Mouse (Mus musculus) ovary, postnatal 14 days (tissue): ENCODE results near the gene Rrnad1.
A peak's percentile ranks its signal among the peaks of the same experiment; 100 is the strongest.

ENCODE experiments used
- DNase-seq: peaks from one replicate; pipeline ENCODE4 v3.0.0; 2022; ENCODE audit warnings: low spot score

Rrnad1 gene

DNA sequence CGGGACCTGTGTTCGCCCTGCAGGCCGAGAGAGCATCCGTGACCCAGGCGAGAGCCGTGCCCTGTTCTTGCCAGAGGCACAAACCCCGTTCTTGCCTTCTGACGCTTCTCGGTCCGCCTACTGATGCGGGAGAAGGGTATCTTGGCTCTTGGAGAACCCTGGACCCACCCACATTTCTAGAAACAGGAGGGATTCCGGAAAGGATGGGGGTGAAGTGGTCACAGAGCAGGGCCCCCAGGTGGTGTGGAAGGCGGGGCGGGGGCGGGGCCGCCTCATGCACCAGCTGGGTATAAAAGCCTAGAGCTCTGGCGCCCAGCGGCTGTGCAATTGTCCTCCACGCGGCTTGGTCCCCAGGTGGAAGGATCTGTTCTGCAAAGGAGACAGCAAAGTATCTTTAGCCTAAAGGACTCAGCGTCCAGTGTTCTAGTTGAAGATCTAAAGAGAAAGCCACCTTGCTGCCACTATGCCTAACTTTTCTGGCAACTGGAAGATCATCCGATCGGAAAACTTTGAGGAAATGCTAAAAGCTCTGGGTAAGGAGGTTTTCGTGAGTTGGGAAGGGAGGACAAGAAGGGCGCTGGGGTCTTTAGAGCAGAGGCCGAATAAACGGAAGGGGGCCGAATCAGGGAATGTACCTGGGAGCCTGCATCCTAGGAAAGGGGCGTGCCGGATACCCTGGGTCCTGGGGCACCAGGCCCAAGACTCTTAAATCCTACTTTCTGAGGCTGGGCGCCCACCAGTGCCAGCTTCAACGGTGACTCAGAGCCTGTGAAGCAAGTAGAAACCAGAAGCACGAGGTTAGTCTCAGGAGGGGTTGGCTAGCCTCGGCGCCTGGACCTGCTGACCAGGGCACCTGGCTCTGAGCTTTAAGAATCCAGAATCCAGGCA, 18.1 kb upstream of the Rrnad1 start, which contains the start of gene Crabp2:
TSS of gene Crabp2 (plus strand) at position 289 of the 888 bp plus-strand sequence.
- DNase-seq, result no peak

DNA sequence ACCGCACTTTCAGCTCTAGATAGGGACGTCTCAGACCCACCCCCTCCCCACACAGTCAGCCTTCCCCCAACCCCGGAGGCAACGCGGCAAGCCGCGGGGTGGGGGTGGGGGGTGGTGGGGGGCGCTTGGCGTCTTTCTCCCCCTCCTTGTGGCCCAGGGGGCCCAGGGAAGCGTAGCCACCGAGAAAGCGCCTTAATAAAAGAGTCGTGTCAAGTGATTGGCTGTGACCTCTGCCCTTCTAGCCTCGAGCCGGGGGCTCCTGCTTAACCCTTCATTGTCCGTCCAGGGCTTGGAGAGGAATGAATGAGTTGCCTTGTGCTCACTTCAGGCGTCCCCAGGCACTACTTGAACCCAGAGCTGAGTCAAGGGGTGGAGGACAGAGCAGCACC, 17.3 kb upstream of the Rrnad1 start:
- no peak for DNase-seq

DNA sequence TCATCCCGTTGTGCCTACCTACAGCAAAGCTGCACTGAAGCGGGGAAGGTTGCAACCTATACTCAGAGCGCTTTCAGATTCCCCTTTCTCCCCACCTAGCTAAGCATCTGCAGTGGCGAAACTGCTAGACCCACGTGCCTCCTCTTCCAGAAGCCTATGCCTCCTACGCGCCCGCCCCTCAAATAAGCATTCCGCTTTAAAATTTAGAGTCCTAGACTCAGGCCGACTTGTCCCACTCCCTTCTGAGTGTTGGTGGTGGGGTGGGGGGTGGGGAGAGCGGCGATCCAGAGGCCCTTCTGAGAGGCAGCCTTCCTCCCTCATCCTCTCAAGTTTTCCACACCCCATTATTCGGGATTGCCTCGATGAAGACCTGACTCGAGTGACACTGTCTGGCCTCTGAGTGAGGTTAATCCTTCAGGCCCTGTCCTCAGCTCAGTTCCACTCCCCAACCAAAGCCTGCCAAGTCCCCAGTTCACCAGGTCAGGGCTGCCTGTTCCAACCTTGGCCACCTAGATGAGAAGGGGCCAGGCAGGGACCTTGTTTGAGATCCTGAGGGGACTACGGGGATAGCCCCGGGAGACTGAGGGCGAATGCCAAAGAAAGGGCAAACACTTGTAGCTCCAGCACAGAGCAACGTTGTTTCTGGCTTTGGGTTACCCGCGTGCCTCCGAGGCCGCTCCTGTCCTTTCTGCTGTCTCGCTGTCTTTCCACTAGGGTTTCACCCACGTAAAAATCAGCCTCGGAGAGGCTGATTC, 16.7 kb upstream of the Rrnad1 start:
- no peak for DNase-seq

DNA sequence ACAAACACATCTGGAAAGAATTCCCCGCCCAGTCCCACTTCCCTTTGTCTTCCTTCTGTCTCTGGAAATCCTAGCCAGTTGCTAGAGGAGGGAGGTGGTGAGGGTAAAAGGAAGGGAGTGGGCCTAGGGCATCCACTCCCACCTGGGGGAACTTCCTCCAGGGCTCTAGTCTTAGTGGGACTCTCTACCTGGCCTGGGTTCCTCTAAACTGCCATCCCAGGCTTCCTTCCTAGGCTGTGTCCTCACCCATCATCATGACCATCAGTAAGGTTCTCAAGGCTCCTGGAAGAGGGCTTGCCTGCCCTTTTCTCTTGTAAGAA, 16.0 kb upstream of the Rrnad1 start:
- DNase-seq, result no peak

DNA sequence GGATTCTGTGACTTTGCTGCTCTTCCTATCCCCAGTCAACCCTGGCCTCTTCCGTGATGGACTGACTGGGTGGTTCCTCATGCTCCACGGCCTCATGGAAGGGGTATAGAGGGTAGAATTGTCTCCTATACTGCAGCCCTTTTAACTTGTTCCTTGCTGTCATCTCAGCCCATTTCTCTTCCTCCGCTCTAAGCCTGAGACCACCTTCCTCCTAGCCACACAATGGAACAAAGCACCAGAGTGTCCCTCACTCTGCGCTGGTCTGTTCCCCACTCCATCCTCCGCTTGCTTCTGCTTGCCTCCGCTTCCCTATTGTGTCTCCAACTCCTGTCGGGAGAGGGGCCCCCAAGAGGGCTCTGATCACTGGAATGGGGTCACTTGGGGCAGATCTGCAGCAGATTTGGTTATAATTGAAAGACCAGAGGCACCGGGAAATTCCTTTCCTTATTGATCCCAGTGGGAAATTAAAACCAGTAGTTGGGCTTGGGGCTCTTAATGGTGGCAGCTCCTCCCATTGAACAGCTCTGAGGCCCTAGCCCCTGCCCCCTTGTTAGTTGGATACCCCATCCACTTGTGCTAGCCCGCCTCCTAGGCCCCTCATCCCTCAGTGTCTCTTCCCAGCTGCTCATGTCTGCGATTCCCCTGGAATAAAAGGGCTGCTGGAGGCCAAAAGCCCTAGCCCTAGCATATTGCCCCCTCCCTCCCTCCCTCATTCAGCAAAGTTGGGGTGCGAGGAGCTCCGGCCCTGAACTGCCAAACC, 15.4 kb upstream of the Rrnad1 start:
- no peak for DNase-seq

DNA sequence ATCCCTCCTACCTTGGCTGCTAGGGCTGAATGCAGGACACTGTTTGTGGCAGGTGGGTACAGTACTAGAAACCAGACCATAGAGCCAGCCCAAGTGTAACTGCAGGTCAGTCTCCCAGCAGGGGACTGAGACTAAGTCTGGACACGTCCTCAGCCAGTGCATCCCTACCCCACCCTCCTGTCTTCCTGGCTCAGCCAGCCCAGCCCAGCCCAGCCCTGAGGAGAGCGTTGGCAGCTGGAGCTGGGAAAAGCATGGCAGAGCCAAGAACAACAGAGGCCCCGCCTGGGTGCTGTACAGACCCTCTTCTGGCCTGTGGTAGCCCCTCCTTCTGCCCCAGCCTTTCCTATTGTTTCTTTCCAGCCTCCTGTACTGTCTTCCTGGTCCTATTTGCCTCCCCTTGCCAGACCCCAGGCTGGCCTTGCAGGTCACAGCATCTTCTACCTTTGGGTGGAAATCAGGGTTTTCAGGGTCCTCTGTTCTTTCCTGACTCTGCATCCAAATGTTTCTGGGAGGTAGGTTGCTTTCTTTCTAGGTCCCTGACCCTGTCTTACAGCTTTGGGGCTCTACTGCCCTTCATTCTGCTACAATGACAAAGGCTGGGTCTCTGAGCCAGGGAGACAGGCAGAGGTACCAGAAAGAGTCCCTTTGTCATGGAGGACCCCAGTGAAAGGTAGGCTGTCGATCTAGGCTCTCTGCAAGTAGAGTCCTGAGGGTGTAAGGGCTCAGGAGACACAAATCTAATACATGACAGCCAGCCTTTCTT, 14.5 kb upstream of the Rrnad1 start:
- no peak for DNase-seq

DNA sequence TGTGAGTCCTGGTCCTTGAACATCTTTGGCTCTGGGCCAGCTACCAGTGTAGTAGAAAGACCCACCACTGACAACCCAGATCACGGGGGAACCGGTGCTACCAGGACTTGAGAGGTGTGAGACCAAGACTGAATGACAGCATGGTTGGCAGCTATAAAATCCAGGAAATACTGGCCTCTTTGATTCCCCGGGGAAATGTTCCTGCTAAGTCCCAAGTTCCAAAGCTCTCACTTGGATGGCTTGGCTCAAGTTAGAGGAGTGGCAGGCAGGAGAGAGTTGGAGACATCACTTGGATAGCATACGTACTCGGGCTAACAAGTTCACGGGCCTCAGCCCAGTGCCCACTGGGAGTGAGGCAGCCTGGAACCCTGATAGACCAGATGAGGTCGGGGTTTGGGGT, 13.1 kb upstream of the Rrnad1 start:
- no peak for DNase-seq

DNA sequence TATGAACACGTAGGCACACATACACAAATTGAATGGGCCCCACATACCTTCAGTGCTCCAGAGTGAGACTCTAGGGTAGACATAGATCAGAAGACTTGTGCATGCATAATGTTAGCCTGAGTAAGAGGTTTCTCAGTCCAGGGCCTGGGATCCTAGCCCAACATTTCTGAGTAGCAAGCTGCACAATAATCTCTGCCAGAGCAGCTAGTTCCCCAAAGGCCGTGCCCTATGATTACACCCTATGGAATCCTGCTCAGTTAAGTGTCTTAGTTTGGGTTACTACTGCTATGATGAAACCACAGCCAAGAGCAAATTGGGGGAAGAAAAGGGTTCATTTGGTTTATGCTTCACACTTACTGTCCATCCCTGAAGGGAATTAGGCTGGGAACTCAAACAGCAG, 12.0 kb upstream of the Rrnad1 start:
- no peak for DNase-seq

DNA sequence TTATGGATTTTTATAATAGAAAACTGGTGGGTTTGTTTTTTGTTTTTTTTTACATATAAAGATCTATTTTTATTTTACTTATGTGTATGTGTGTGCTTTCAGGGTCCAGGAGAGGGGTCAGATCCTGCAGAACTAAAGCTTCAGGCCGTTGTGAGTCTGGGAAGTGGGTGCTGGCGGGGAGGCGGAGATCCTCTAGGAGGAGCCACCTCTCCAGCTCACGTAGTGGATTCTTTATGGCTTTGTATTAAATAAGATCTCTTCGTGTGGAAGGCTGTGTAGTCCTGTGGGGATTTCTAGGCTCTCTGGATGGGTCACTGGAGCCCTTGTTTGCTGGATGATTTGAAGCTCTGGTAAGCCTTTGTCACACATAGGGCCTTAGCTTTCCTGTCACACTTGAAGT, 10.1 kb upstream of the Rrnad1 start:
- no peak for DNase-seq

DNA sequence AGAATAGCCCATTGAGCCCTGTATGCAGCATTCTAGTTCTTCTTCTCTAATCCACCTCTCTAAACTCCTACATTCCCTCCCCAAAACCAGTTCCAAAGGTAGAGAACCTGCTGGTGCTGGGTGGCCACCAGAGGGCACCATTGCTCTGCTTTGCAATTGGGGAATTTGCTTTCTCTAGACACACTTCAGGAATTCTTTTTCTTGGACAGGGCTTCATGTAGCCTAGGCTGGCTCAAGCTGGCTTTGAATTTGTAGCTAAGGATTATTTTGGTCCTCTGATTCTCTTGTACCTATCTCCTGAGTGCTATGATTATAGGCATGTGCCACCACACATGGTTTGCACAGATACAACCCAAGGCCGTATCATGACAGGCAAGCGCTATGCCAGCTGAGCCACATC, 5.3 kb upstream of the Rrnad1 start:
- DNase-seq, result peak; percentile 77

DNA sequence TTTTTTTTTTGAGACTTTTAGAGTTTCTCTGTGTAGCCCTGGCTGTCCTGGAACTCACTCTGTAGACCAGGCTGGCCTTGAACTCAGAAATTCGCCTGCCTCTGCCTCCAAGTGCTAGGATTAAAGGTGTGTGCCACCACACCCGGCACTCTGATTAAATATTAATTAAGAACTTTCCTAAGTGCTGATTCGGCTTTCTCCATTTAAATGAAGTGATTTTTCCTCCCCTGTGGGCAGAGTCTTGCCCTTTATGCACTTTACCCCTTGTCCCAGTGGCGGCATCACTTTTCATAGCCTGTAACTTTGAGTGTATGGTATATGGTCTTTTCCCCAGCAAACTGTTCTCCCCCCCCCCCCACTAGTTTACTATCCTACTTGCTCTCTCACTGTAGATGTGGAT, 4.7 kb upstream of the Rrnad1 start:
- DNase-seq, result no peak

DNA sequence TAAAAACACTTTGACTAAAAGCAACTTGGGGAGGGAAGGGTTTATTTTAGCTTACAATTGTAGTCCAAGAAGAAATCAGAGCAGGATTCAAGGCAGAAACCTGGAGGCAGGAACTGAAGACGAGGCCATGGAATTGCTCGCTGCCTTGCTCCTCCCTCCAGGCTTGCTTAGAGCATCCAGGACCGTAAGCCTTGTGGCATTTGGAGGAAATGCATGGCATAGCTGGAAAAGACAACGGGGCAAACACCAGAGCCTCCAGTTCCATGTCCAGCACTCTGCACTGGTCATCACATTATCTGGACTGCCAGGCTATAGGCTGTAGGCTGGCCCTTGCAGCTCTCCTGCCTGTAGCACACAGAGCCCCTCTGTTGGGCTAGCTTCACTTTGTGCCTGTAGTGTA, 4.0 kb upstream of the Rrnad1 start:
- DNase-seq, result no peak

DNA sequence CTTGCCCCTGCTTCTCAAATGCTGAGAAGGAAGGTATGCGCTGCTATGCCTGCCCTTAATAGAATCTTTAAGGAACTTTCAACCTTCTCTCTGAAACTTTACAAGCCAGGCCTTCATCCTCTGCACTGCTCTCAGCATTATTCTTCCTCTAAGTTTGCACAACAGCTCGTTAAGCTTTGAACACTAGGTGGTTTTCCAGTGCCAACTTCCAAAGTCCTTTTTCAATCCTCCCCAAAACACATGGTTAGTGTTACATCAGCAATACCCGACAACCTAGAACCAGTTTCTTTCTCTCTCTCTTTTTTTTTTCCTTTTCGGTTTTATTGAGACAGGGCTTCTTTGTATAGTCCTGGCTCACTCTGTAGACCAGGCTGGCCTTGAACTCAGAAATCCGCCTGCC, 3.5 kb upstream of the Rrnad1 start:
- no peak for DNase-seq

DNA sequence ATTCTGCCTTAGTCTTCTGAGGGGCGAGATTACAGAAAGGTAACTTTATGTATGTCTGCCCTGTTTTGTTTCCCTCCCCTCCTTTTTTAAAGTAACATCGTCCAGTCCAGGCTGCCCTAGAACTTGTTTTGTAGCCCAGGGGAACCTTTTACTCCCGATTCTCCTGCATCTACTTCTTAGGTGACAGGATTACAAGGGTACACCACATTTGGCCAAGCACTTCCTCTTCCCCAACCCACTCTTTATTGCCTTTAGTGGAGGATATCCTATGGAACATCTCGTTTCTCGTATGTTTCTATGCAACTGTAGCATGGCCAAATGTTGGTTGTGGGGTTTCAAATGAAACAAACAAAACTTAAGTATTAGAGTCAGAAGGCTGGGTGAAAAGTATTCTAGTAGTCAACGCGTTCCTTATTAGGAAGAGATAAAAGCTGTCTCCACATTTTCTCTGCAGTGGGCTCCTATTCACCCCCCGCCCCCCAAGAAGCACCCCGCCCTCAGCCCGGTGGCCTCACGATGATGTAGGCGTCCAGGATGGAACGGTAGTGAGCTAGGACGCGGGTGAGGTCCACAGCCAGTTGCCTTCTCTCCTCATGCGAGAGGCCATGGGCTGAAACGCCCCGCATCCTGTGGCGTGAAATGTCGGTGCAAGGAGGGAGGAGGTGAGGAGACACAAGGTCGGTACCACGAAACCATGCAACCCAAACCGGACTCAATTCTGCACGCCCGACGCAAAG, 1.0 kb downstream of the Rrnad1 start:
- no peak for DNase-seq

DNA sequence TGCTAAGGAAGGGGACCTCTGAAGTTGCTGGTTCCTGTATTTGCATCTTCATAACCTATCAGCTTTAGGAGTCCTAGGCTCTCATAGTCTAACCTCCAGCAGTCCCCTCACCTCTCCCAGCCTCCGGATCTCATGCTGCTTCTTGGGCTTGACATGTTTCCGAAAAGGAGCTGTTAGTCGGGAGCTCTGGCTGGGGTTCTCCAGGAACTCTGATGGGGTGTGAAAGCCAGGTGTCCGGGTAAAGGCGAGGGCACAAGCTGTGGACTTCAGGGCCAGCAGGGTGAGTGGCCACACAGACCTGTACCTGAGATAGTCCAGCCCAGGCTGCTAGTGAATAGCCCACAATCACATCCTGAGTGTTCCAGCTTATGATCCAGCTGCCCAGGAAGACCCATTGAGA, 3.1 kb downstream of the Rrnad1 start:
- no peak for DNase-seq

DNA sequence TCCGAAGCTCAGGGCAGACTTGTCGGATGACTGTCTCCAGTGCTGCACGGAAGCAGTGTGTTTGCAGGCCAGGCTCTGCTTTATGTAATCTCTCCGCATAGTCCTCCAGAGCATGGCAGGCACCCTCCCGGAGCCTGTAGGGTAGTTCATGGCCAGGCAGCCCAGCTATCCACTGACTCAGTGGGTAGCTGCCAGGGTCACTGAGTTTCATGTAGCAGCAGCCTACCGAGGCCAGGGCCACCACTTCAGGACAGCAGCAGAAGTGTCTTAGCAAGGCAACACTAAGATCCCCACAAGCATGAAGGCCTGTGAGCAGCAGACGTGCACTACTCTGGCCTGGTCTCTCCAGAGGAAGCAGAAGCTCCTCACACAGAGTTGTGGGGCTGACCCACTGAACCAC, 5.5 kb downstream of the Rrnad1 start:
- no peak for DNase-seq

DNA sequence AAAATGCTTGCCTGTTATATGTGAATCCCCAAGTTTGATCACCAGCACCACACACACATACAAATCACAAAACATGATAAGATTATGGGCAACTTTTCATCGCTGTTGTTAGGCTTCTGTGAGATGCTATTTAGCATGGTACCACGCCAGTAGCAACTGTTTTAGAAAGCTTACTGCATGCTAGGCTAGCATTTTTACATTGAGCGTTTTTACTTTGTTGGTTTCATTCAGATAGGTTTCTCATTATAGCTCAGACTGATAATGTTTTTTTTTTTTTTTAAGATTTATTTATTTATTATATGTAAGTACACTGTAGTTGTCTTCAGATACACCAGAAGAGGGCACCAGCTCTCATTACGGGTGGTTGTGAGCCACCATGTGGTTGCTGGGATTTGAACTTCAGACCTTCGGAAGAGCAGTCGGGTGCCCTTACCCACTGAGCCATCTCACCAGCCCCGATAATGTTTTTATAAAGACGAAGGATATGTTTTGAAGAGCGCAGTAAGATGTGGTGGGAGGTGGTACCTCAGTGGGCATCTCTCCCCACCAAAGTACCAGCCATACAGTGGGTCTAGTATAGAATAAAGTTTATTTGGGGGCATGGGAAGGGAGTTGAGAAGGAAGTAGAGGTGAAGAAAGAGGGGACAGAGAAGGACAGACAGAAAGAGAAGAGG, 10.1 kb downstream of the Rrnad1 start:
- DNase-seq, result no peak

DNA sequence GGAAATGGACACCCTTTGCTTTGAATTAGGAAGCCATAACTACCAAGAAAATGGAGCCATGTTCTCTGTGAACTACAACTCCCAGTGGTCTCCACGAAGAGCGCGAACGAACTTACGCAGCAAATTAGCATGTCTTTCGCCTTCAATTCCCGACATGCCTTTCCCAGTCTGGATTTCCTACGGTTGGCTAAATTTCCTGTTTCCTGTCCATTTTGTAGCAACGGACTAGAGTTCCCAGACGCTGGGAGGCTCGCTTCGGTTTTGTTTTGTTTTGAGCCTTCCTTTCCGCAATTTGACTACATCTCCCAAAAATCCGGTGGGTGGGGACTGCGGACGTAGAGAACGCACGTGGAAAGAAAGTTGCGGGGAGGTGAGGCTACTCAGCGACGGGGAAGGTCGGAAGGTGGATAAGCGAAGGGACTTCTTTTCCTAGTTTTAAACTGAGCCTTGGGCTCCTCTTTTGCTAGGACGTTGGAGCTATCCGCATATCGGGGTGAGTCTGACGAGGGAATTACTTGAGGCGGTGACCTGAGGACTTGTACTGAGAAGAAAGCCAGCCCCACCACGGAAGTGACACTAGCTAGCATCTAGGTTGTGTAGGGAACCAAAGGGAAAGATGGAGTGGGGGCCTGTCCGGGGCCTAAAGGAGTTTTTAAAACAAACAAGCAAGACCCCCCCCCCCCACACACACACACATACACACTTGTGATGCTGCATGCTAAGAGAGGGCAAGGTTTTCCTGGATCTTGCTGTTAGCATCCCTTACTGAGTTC, 11.0 kb downstream of the Rrnad1 start, which contains the start of gene Mrpl24:
TSS of gene Mrpl24 (plus strand) at position 171 of the 773 bp plus-strand sequence.
- peak; percentile 52 for DNase-seq

DNA sequence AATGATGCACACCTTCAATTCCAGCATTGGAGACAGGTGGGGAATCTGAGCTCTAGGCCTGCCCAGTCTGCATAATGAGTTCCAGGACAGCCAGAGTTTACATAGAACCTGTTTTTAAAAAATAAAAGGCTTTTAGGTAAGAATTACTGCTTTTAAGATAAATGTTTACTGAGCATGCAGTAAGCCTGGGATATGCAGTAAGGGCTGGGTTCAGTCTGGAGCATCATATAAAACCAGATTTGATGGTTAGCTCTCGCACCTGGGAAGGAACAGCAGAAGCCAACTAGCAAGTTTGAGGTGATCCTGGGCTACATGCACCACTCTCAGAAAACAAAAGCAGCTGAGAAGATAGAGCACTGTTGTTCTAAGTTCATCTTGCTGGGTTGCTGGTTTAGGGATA, 12.0 kb downstream of the Rrnad1 start:
- DNase-seq, result no peak

DNA sequence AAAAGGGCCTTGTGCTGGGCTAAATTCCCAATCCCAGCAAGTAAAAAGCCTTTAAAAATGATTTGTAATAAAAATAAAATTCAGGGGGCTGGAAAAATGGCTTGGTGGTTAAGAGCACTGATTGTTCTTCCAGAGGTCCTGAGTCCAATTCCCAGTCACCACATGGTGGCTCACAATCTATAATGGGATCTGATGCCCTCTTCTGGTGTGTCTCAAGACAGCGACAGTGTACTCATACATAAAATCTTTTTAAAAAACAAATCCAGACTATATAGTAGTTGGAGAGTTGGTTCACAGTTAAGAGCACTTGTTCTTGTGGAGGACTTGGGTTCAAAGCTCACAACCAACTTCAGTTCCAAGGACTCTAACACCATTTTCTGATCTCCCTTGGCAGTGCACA, 13.5 kb downstream of the Rrnad1 start:
- DNase-seq, result no peak
